Mouse (Mus musculus) MEL (cell line): ENCODE measurements at regions not wholly inside any gene's neighbourhood (a gene's known extent, or its start where the extent isn't known, plus 50 kb on each side); places are given as distances from the start of the nearest gene placed in this dataset.

Source experiments
- DNase-seq: peaks from one replicate; pipeline ENCODE4 v3.0.0; 2011; ENCODE audit warnings: low read depth, low spot score
- H3K27ac ChIP-seq: 2 replicates; pipeline ENCODE4 v1.5.1; 2012; ENCODE audit warnings: low read depth, mild to moderate bottlenecking, control low read depth, low read length, moderate library complexity; ENCODE audit not compliant: control insufficient read depth
- H3K27me3 ChIP-seq, 2 experiments: fragments of 150-350 bp in 1 of 2; sonication (generic) in 1 of 2; 2 replicates each; pipeline ENCODE4 v1.6.1; 2012; ENCODE audit warnings: low read length in 2 of 2, mild to moderate bottlenecking in 2 of 2, improper control_type of control experiment in 1 of 2, moderate library complexity in 1 of 2; ENCODE audit not compliant: insufficient read depth in 2 of 2, control insufficient read depth in 1 of 2
- H3K36me3 ChIP-seq, 2 experiments: 2 replicates each; pipeline ENCODE4 v1.6.1; 2012 to 2014; ENCODE audit warnings: low read length in 2 of 2, improper control_type of control experiment in 1 of 2, inconsistent platforms in 1 of 2, mild to moderate bottlenecking in 1 of 2; ENCODE audit not compliant: insufficient read depth in 2 of 2, control insufficient read depth in 1 of 2
- H3K4me1 ChIP-seq, 2 experiments: fragments of 150-350 bp in 1 of 2; sonication (generic) in 1 of 2; 2 replicates each; pipeline ENCODE4 v1.6.1; 2012; ENCODE audit warnings: low read length in 2 of 2, improper control_type of control experiment in 1 of 2, mild to moderate bottlenecking in 1 of 2; ENCODE audit not compliant: insufficient read depth in 2 of 2, control insufficient read depth in 1 of 2
- H3K4me3 ChIP-seq, 2 experiments: fragments of 150-350 bp in 1 of 2; sonication (generic) in 1 of 2; 2 replicates each; pipeline ENCODE4 v1.5.1; 2012; ENCODE audit warnings: low read depth in 2 of 2, low read length in 2 of 2, mild to moderate bottlenecking in 2 of 2, moderate library complexity in 2 of 2, control low read depth in 1 of 2, improper control_type of control experiment in 1 of 2; ENCODE audit not compliant: control insufficient read depth in 1 of 2, insufficient read depth in 1 of 2
- H3K79me2 ChIP-seq: 2 replicates; pipeline ENCODE4 v1.6.1; 2012; ENCODE audit warnings: mild to moderate bottlenecking, low read length, moderate library complexity; ENCODE audit not compliant: control insufficient read depth, poor library complexity, insufficient read depth
- H3K9ac ChIP-seq: 2 replicates; pipeline ENCODE4 v1.6.1; 2012; ENCODE audit warnings: low read depth, mild to moderate bottlenecking, control low read depth, low read length, moderate library complexity; ENCODE audit not compliant: control insufficient read depth, poor library complexity, severe bottlenecking
- H3K9me3 ChIP-seq: fragments of 150-350 bp; sonication (generic); replicated peaks from 2 replicates; pipeline ENCODE4 v1.6.1; 2012; ENCODE audit warnings: mild to moderate bottlenecking, low read length, improper control_type of control experiment, moderate library complexity; ENCODE audit not compliant: insufficient read depth
- CHD1 ChIP-seq: IDR thresholded peaks from 2 replicates; pipeline ENCODE4 v1.6.1; 2012; ENCODE audit warnings: low read depth, mild to moderate bottlenecking, inconsistent platforms, low read length, improper control_type of control experiment
- CTCF ChIP-seq, 3 experiments: IDR thresholded peaks in 2 of 3; conservative IDR thresholded peaks in 1 of 3; 2 replicates each; pipeline ENCODE4 v1.5.1; 2011 to 2012; ENCODE audit warnings: low read length in 3 of 3, low read depth in 2 of 3, mild to moderate bottlenecking in 2 of 3, improper control_type of control experiment in 1 of 3, inconsistent platforms in 1 of 3, mixed read lengths in 1 of 3, moderate library complexity in 1 of 3; ENCODE audit not compliant: control insufficient read depth in 1 of 3, insufficient read depth in 1 of 3, poor library complexity in 1 of 3, severe bottlenecking in 1 of 3
- E2F4 ChIP-seq: IDR thresholded peaks from 2 replicates; pipeline ENCODE4 v1.6.1; 2011; ENCODE audit warnings: low read depth, low read length, improper control_type of control experiment, borderline replicate concordance
- ELF1 ChIP-seq: IDR thresholded peaks from 2 replicates; pipeline ENCODE4 v1.6.1; 2014; ENCODE audit warnings: low read depth, mild to moderate bottlenecking, inconsistent platforms, low read length, improper control_type of control experiment, moderate library complexity
- GABPA ChIP-seq: IDR thresholded peaks from 2 replicates; pipeline ENCODE4 v1.6.1; 2012; ENCODE audit warnings: low read depth, mild to moderate bottlenecking, inconsistent platforms, low read length, improper control_type of control experiment, moderate library complexity
- GATA1 ChIP-seq: IDR thresholded peaks from 2 replicates; pipeline ENCODE4 v1.6.1; 2011; ENCODE audit warnings: low read depth, low read length, improper control_type of control experiment
- HCFC1 ChIP-seq: IDR thresholded peaks from 2 replicates; pipeline ENCODE4 v1.6.1; 2012; ENCODE audit warnings: low read depth, mild to moderate bottlenecking, inconsistent platforms, low read length, improper control_type of control experiment, moderate library complexity
- MAFK ChIP-seq: IDR thresholded peaks from 2 replicates; pipeline ENCODE4 v1.6.1; 2011; ENCODE audit warnings: low read depth, mild to moderate bottlenecking, low read length, improper control_type of control experiment, borderline replicate concordance
- MAX ChIP-seq: IDR thresholded peaks from 2 replicates; pipeline ENCODE4 v1.6.1; 2011; ENCODE audit warnings: low read length, improper control_type of control experiment
- MAZ ChIP-seq: IDR thresholded peaks from 2 replicates; pipeline ENCODE4 v1.6.1; 2012; ENCODE audit warnings: low read depth, mild to moderate bottlenecking, inconsistent platforms, low read length, improper control_type of control experiment
- MEF2A ChIP-seq: IDR thresholded peaks from 2 replicates; pipeline ENCODE4 v1.6.1; 2014; ENCODE audit warnings: low read depth, mild to moderate bottlenecking, inconsistent platforms, low read length, improper control_type of control experiment; ENCODE audit not compliant: poor library complexity, insufficient replicate concordance, severe bottlenecking; ENCODE audit errors: extremely low read depth
- MXI1 ChIP-seq: IDR thresholded peaks from 2 replicates; pipeline ENCODE4 v1.6.1; 2011; ENCODE audit warnings: mild to moderate bottlenecking, low read depth, low read length, improper control_type of control experiment
- MYB ChIP-seq: IDR thresholded peaks from 2 replicates; pipeline ENCODE4 v1.6.1; 2011; ENCODE audit warnings: mild to moderate bottlenecking, low read depth, low read length, improper control_type of control experiment
- MYC ChIP-seq: IDR thresholded peaks from 2 replicates; pipeline ENCODE4 v1.6.1; 2011; ENCODE audit warnings: low read depth, mild to moderate bottlenecking, low read length, improper control_type of control experiment, moderate library complexity
- NRF1 ChIP-seq: IDR thresholded peaks from 2 replicates; pipeline ENCODE4 v1.6.1; 2014; ENCODE audit warnings: low read depth, mild to moderate bottlenecking, inconsistent platforms, low read length, improper control_type of control experiment, moderate library complexity; ENCODE audit not compliant: poor library complexity, insufficient read depth, severe bottlenecking
- POLR2A ChIP-seq, 2 experiments: IDR thresholded peaks; 2 replicates each; pipeline ENCODE4 v1.6.1; 2011 to 2012; ENCODE audit warnings: low read length in 2 of 2, mild to moderate bottlenecking in 2 of 2, control low read depth in 1 of 2, improper control_type of control experiment in 1 of 2, low read depth in 1 of 2, moderate library complexity in 1 of 2; ENCODE audit not compliant: control insufficient read depth in 1 of 2, insufficient read depth in 1 of 2, poor library complexity in 1 of 2
- POLR2AphosphoS5 ChIP-seq: IDR thresholded peaks from 2 replicates; pipeline ENCODE4 v1.6.1; 2012; ENCODE audit warnings: low read depth, borderline replicate concordance, mild to moderate bottlenecking, inconsistent platforms, low read length, moderate library complexity, mixed read lengths
- SMC3 ChIP-seq: IDR thresholded peaks from 2 replicates; pipeline ENCODE4 v1.6.1; 2011; ENCODE audit warnings: low read depth, low read length, improper control_type of control experiment
- TAL1 ChIP-seq: IDR thresholded peaks from 2 replicates; pipeline ENCODE4 v1.6.1; 2012; ENCODE audit warnings: mild to moderate bottlenecking, inconsistent platforms, low read length, moderate library complexity, mixed read lengths
- UBTF ChIP-seq: IDR thresholded peaks from 2 replicates; pipeline ENCODE4 v1.6.1; 2012; ENCODE audit warnings: low read depth, mild to moderate bottlenecking, inconsistent platforms, low read length, improper control_type of control experiment, moderate library complexity, borderline replicate concordance; ENCODE audit not compliant: insufficient read depth
- USF2 ChIP-seq, 2 experiments: IDR thresholded peaks; 2 replicates each; pipeline ENCODE4 v1.6.1; 2011 to 2012; ENCODE audit warnings: improper control_type of control experiment in 2 of 2, low read length in 2 of 2, borderline replicate concordance in 1 of 2, inconsistent platforms in 1 of 2, low read depth in 1 of 2, mild to moderate bottlenecking in 1 of 2; ENCODE audit not compliant: insufficient read depth in 1 of 2
- ZKSCAN1 ChIP-seq: IDR thresholded peaks from 2 replicates; pipeline ENCODE4 v1.6.1; 2012; ENCODE audit warnings: low read depth, mild to moderate bottlenecking, inconsistent platforms, low read length, improper control_type of control experiment, moderate library complexity
- ZMIZ1 ChIP-seq: IDR thresholded peaks from 2 replicates; pipeline ENCODE4 v1.6.1; 2012; ENCODE audit warnings: low read depth, mild to moderate bottlenecking, inconsistent platforms, low read length, improper control_type of control experiment, moderate library complexity

DNA sequence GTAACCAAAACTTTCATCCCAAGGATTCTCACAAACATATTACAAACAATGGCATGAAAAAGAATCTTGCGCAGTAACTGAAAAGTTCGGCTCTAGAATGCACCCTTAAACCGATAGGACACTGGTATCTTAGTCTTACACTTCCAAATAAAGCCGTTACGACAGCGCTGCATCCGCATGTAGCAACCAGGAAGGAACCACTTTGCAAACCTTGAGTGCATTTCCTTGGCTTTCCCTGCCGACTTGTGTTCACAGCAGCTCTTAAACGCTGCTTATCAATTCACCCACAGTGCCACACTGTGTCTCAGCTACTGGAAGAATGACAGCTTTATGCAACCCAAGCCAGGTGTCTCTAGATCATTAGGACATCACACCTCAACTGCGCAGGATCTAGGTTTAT is 202.3 kb upstream of the Arid1b start:
- no peak overlapping the region for H3K4me3 ChIP-seq
- H3K4me1 ChIP-seq = no peaks in the 10 kb centered on the region

DNA sequence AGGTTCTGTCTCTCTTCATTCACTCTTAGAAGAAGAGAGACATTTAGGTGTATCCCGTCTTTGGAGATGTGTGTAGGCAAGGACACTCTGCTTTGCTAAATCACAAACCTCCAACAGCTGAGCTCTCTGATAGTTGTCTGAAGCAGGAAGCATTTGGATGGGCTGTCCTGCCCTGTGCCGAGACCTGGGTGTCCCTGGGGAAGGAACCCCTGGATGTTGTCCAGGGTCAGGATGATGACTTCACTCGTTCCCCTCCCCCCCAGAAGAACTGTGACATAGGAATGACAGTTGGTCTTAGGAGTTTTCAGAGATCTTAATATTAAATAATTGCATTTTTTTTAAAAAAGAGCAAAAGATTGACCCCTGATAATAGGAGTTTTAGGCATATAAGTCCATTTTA is 197.9 kb upstream of the Arid1b start:
- no peak for DNase-seq
- no peak for TF ChIP-seq MXI1
- TF ChIP-seq MYB = no peak
- no peak for TF ChIP-seq ZMIZ1
- TF ChIP-seq GATA1 = no peak
- no peak for TF ChIP-seq E2F4
- no peak for TF ChIP-seq HCFC1
- no peak for TF ChIP-seq ZKSCAN1
- TF ChIP-seq UBTF = no peak
- no peak for TF ChIP-seq MAZ
- no peak for TF ChIP-seq MAFK
- TF ChIP-seq POLR2AphosphoS5 = no peak
- no peak for TF ChIP-seq GABPA
- TF ChIP-seq CHD1 = no peak
- no peak for TF ChIP-seq SMC3
- TF ChIP-seq NRF1 = no peak
- no peak for TF ChIP-seq MYC
- TF ChIP-seq USF2 (IDR thresholded peaks at IDR 0.05; ENCODE audit: borderline replicate concordance in 1 of 2, insufficient read depth in 1 of 2, low read depth in 1 of 2, low read length in 2 of 2) = no peak
- no peak for TF ChIP-seq CTCF (IDR thresholded peaks at IDR 0.05 in 2 of 3, conservative IDR thresholded peaks at IDR 0.05 in 1 of 3; ENCODE audit: control insufficient read depth in 1 of 3, insufficient read depth in 1 of 3, low read depth in 2 of 3, low read length in 3 of 3, poor library complexity in 1 of 3, severe bottlenecking in 1 of 3)
- no peak for TF ChIP-seq TAL1
- no peak for TF ChIP-seq MAX
- Histone ChIP-seq H3K79me2 (no peaks in the 10 kb centered on the region), H3K4me1 (no peaks in the 10 kb centered on the region), H3K27ac (no peak overlapping the region), H3K9me3 (no peaks in the 10 kb centered on the region), H3K27me3 (peaks cover 4% of the 10 kb centered on the region in 2 experiments), H3K36me3 (no peaks in the 10 kb centered on the region), H3K9ac (no peak overlapping the region), H3K4me3 (no peak overlapping the region)

More for the DNA sequence above, 202.3 kb upstream of the Arid1b start:
- H3K79me2 ChIP-seq = no peaks in the 10 kb centered on the region
- peaks cover 0 to 5% of the 10 kb centered on the region in 2 experiments for H3K27me3 ChIP-seq
- H3K36me3 ChIP-seq = no peaks in the 10 kb centered on the region
- no peak overlapping the region for H3K27ac ChIP-seq
- DNase-seq = no peak
- TF ChIP-seq HCFC1 = no peak
- TF ChIP-seq ELF1 = no peak
- no peak for TF ChIP-seq MEF2A
- TF ChIP-seq POLR2AphosphoS5 = no peak
- no peak for TF ChIP-seq SMC3
- TF ChIP-seq POLR2A (IDR thresholded peaks at IDR 0.05; ENCODE audit: control insufficient read depth in 1 of 2, insufficient read depth in 1 of 2, low read depth in 1 of 2, low read length in 2 of 2, poor library complexity in 1 of 2) = no peak
- no peak overlapping the region for H3K9ac ChIP-seq
- no peaks in the 10 kb centered on the region for H3K9me3 ChIP-seq
